Mouse (Mus musculus): ENCODE measurements around the gene Hnrnpa2b1.
"Not testable (repeated sequence)": the region's sequence is repeated elsewhere in the genome, so short reads cannot be mapped to it uniquely, and the experiment has no call there.

Hnrnpa2b1 gene

GRCm38 (mm10) chr6:51469715-51470310, at the start of gene Hnrnpa2b1:
Gene Hnrnpa2b1 (minus strand): TSS chr6:51469894.
- in situ Hi-C loops (cut with MboI, MseI): loop anchor here (25.0 kb wide), 1 partner anchor 1083 kb away; no protein-coding TSS in a partner anchor

- in situ Hi-C loops (cut with MboI, MseI): loop anchor here (5.0 kb wide), 1 partner anchor 62 kb away; no protein-coding TSS in a partner anchor
Observed at GRCm38 (mm10) chr6:51514860-51515259, 45.2 kb upstream of the Hnrnpa2b1 start.

- in situ Hi-C loops (cut with MboI, MseI): no loop called here
Observed at GRCm38 (mm10) chr6:51513745-51514144, 44.1 kb upstream of the Hnrnpa2b1 start.

- in situ Hi-C loops (cut with MboI, MseI): no loop called here
Observed at GRCm38 (mm10) chr6:51510946-51511345, 41.3 kb upstream of the Hnrnpa2b1 start.

- in situ Hi-C loops (cut with MboI, MseI): no loop called here
Observed at GRCm38 (mm10) chr6:51510094-51510493, 40.4 kb upstream of the Hnrnpa2b1 start.

GRCm38 (mm10) chr6:51508750-51509648, 39.3 kb upstream of the Hnrnpa2b1 start:
- in situ Hi-C loops (cut with MboI, MseI): no loop called here

GRCm38 (mm10) chr6:51507556-51507955, 37.9 kb upstream of the Hnrnpa2b1 start:
- in situ Hi-C loops (cut with MboI, MseI): no loop called here

- in situ Hi-C loops (cut with MboI, MseI): no loop called here
Observed at GRCm38 (mm10) chr6:51505671-51506070, 36.0 kb upstream of the Hnrnpa2b1 start.

GRCm38 (mm10) chr6:51497321-51498111, 27.8 kb upstream of the Hnrnpa2b1 start:
- in situ Hi-C loops (cut with MboI, MseI): no loop called here

- in situ Hi-C loops (cut with MboI, MseI): no loop called here
Observed at GRCm38 (mm10) chr6:51489787-51490186, 20.1 kb upstream of the Hnrnpa2b1 start.

- in situ Hi-C loops (cut with MboI, MseI): no loop called here
Observed at GRCm38 (mm10) chr6:51486731-51487130, 17.0 kb upstream of the Hnrnpa2b1 start.

GRCm38 (mm10) chr6:51486076-51486710, 16.5 kb upstream of the Hnrnpa2b1 start:
- in situ Hi-C loops (cut with MboI, MseI): no loop called here

GRCm38 (mm10) chr6:51485646-51486045, 16.0 kb upstream of the Hnrnpa2b1 start:
- in situ Hi-C loops (cut with MboI, MseI): no loop called here

GRCm38 (mm10) chr6:51484556-51484955, 14.9 kb upstream of the Hnrnpa2b1 start:
- in situ Hi-C loops (cut with MboI, MseI): not testable (repeated sequence)

GRCm38 (mm10) chr6:51483861-51484260, 14.2 kb upstream of the Hnrnpa2b1 start:
- in situ Hi-C loops (cut with MboI, MseI): no loop called here

- in situ Hi-C loops (cut with MboI, MseI): no loop called here
Observed at GRCm38 (mm10) chr6:51481548-51481947, 11.9 kb upstream of the Hnrnpa2b1 start.

GRCm38 (mm10) chr6:51479136-51479731, 9.5 kb upstream of the Hnrnpa2b1 start:
- in situ Hi-C loops (cut with MboI, MseI): no loop called here

GRCm38 (mm10) chr6:51472213-51472612, 2.5 kb upstream of the Hnrnpa2b1 start:
- in situ Hi-C loops (cut with MboI, MseI): loop anchor here (25.0 kb wide), 1 partner anchor 1085 kb away; no protein-coding TSS in a partner anchor

GRCm38 (mm10) chr6:51471782-51472181, 2.1 kb upstream of the Hnrnpa2b1 start:
- in situ Hi-C loops (cut with MboI, MseI): loop anchor here (25.0 kb wide), 1 partner anchor 1084 kb away; no protein-coding TSS in a partner anchor

- in situ Hi-C loops (cut with MboI, MseI): loop anchor here (25.0 kb wide), 1 partner anchor 1084 kb away; no protein-coding TSS in a partner anchor
Observed at GRCm38 (mm10) chr6:51471179-51471505, 1.4 kb upstream of the Hnrnpa2b1 start.
